Mouse (Mus musculus): Measurements from ENCODE around the gene Ms4a4d.
"Not testable (repeated sequence)": the region's sequence is repeated elsewhere in the genome, so short reads cannot be mapped to it uniquely, and the experiment has no call there.

The Ms4a4d gene

DNA sequence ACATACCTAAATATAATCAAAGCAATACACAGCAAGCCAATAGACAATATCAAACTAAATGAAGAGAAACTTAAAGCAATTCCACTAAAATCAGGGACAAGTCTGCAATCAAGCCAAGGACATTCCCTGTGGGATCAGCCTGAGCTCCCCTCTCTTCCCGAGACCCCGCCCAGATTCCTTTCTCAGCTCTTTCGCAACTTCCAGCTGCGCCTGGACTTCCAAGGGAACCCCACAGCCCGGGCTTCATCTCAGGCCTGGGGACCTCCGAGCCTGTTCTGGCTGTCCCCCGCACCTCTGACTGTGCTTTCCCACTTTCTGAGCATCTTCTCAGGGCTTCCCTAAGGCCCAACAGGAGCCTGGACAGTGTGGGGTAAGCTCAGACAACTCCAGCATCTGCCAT lies at the start of gene Ms4a4d:
Gene Ms4a4d (plus strand): TSS at position 209 of the 400 bp plus-strand sequence.
- in situ Hi-C loops (cut with MboI; ENCODE audit: low sequenced_read_pairs) = no loop called here

DNA sequence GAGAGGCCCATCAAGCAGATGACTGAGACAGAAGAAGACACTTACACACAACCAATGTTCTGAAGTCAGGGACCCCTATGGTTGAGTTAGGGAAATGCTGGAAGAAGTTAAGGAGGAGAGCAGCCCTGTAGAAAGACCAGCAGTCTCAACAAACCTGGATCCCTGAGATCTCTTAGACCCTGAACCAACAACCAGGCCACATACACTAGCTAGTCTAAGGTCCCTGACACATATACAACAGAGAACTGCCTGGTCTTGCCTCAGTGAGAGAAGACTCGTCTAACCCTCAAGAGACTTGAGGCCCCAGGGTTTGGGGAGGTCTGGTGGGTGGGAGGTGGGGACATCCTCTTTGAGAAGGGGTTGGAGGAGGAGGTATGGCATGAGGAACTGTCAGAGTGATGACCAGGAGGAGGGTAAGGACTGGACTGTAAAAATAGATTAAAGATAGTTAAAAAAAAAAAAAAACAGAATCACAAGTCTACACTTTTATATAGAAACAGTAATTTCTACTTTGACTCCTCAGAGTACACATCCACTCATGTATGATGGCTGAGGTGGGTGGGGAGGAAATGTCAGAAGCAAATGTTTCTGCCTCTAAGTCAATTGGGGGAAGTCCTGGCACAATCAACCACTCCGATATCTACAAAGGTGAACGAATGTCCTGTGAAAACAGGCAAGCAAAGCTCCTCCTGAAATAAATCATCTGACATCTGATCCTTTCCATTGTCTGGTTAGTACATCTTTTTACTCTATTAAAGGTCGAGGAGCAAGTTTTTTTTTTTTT lies 45.0 kb upstream of the Ms4a4d start:
- in situ Hi-C loops (cut with MboI; ENCODE audit: low sequenced_read_pairs) = no loop called here

DNA sequence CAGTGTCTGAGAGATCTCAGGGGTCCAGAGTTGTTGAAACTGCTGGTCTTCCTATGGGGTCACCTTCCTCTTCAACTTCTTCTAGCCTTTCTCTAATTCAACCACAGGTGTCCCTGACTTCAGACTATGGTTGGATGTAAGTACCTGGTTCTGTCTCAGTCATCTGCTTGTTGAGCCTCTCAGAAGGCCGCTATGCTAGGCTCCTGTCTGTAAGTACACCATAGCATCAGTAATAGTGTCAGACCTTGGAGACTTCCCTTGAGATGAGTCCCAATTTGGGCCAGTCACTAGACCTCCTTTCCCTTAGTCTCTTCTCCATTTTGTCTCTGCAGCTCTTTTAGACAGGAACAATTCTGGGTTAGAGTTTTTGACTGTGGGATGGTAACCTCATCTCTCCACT lies 43.9 kb upstream of the Ms4a4d start:
- in situ Hi-C loops (cut with MboI; ENCODE audit: low sequenced_read_pairs) = no loop called here

DNA sequence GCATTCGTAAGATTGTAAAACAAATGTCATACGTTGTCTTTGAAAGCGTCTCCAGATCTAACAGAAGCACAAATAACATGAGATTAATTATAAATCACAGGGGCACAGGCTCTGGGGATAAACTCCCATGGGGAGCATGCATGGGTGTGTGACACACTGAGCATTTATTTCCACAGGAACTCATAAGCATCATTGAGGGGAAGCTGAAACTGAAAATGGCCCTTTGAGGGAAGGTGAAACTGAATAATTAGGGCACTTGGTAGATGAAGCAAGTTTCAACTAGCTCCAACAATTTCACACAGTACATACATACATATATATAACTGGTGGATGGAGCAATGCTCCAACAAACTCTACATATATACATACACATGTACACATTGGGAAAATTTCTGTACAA lies 42.1 kb upstream of the Ms4a4d start:
- in situ Hi-C loops (cut with MboI; ENCODE audit: low sequenced_read_pairs) = no loop called here

DNA sequence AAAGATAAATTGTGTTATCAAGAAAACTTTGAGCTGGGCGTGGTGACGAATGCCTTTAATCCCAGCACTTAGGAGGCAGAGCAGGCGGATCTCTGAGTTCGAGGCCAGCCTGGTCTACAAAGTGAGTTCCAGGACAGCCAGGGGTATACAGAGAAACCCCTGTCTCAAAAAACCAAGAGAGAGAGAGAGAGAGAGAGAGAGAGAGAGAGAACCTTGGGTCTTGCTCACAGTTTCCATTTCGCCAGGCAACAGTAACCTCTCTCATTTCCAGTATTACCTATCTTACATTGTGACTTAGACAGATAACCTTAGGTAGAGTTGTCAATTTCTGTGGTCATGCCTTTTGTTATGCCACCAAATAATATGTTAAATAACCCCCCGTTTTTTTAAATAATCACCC lies 40.2 kb upstream of the Ms4a4d start:
- in situ Hi-C loops (cut with MboI; ENCODE audit: low sequenced_read_pairs) = no loop called here

DNA sequence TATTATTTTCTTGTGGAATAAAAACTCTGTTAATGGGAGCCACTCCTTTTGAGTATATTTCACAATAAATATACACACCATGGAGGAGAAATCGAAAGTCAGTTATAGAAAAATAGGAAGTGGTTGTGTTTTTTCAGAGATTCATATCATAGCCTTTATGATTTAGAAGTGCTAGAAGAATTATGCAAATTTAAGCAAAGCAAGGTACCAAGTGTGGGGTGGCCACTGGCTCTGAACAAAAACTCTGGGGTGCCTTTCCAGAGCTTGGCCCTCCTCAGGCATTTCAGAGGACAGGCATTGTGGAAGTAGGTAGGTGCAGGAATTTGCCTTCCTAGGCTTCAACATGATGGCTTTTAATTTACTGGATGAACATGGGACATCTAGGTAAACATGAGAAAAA lies 39.3 kb upstream of the Ms4a4d start:
- in situ Hi-C loops (cut with MboI; ENCODE audit: low sequenced_read_pairs) = not testable (repeated sequence)

DNA sequence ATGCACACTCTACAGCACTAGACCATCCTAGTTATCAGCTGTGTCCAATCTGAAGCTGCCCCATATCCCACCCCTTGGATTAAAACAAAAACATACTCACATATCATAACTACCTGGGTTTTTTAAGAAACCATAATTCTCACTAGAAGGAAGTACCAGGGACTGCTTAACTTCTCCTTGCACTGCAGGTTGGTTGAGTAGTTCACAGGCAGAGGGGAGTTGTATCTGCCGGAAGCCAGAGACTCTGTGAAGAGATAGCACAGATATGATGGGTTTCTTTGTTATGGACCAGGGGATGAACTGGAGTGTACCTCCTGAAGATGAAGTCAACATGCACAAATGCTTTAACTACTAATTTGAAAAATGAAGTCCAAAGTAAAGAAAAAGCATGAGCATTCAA lies 35.8 kb upstream of the Ms4a4d start:
- in situ Hi-C loops (cut with MboI; ENCODE audit: low sequenced_read_pairs) = no loop called here

DNA sequence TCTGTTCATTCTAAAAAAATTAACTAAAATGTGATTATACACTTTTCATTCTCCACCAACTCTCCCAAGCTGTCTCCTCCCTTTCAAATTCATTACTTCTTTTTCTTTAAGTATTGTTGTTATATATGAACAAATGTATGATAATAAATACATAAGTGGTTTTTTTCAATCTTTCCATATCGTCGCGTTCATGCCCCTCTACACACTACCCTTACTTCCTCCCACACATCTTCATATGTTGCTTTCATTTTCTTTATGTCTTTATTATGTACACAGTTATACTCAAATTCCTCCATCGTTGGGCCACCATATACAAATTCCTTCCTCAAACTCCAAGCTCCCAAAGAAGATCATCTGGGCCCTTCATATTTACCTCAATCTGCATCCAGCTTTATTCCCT lies 35.3 kb upstream of the Ms4a4d start:
- in situ Hi-C loops (cut with MboI; ENCODE audit: low sequenced_read_pairs) = no loop called here

DNA sequence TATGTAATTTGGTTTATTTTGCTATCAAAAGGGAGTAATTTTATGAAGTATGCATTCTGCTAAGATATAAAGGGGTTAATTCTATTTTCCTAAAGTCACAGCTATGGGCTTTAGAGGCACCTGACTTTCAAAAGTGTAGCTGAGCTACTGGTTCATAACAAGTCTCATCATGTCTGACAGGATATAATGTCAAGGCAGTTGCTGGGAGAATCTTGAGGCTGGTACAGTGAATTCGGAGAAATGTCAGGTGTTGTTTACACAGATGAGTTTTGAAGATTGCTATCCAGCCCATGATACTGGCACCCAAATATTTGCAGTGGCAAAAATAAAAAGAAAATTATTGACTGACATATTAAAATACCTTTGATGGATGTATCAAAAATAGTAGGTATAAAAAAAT lies 31.7 kb upstream of the Ms4a4d start:
- in situ Hi-C loops (cut with MboI; ENCODE audit: low sequenced_read_pairs) = no loop called here

DNA sequence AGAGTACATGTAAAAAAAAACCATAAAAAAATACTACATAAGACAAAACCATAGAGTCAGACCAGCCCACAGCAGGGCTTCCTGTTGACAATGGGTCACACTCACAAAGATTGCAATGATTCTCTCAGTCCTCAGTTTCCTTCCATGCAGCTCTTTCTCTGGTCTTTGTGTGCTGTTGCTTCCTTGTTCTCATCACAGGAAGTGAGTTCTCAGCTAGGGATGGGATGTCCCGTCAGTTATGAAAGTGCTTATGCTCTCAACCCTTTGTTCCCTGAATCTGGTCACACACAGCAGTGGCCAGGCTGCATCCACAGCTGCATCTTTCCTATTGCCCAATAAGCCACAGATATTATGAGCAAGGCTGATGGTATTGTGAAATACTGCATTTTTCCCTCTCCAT lies 23.1 kb upstream of the Ms4a4d start:
- in situ Hi-C loops (cut with MboI; ENCODE audit: low sequenced_read_pairs) = no loop called here

DNA sequence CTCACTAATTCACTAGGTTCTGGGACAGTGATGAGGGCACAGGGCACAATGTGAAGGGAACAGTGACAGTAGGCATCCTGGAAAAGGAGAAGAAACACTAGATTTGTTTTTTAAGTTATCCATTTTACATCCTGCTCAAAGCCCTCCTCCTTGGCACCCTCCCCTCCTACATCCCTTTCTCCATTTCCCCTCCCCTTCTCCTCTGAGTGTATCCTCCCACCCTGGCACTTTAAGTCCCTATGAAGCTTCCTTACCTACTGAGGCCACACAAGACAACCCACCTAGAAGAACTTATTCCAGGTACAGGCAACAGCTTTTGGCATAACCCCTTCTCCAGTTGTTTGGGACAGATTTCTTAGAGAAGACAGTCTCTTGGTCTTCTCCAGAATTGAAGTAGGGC lies 20.4 kb upstream of the Ms4a4d start, which contains the start of gene Ms4a6b:
Gene Ms4a6b (plus strand): TSS at position 267 of the 400 bp plus-strand sequence.
- in situ Hi-C loops (cut with MboI; ENCODE audit: low sequenced_read_pairs) = no loop called here

DNA sequence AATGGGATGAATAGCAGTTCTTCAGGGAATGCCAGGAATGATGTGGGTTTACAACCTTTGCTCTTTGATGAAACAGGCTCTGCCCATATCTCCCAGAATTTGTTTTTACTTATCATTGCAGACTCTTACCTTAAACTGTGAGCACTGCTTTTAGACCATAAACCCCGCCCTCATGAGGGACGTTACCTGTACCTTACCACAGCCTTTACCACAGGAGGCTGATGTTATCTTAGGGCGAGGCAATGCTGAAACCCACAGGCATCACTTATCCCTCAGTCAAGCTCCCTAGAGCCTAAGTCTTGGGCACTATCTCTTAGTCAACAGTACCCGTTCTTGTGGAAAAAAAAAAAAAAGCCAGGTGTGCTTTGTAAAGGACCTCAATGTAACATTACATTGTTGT lies 19.8 kb upstream of the Ms4a4d start:
- in situ Hi-C loops (cut with MboI; ENCODE audit: low sequenced_read_pairs) = no loop called here

DNA sequence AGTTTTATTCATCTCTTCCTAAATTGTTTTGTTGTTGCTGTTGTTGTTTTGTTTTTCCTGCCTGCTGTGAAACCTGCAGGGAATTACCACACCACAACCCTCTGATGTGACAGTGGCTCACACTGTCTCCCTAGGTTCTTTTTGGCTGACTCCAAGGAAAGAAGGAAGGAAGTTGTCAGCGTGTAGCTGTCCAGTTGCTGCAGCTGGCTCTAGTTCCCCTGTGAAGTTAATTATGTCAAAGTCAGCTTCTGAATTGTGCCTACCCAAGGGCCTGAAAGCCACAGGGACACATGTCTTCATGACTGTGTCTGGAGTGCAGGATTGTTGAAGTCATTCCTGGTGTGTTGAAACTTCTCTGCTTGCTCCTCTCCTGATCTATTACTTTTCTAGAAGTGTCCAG lies 19.2 kb upstream of the Ms4a4d start:
- in situ Hi-C loops (cut with MboI; ENCODE audit: low sequenced_read_pairs) = not testable (repeated sequence)

DNA sequence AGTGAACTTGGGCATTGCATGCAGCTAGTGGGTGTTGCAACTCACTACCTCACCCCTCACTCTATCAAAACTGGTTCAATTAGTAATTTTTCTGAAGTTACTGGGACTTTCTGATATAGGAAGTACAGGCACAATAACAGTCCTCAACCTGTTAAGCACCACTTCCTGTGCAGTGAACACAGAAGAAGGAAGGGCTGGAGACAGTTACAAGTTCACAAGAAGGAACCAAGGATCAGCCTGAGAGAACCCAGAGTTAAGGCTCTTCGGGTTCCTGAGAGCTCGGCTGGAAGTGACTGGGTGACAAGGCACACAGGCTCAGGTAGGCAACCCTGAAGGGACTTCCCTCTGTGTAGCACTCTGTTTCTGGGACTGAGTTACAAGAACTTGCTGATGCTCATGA lies 18.2 kb upstream of the Ms4a4d start:
- in situ Hi-C loops (cut with MboI; ENCODE audit: low sequenced_read_pairs) = not testable (repeated sequence)

DNA sequence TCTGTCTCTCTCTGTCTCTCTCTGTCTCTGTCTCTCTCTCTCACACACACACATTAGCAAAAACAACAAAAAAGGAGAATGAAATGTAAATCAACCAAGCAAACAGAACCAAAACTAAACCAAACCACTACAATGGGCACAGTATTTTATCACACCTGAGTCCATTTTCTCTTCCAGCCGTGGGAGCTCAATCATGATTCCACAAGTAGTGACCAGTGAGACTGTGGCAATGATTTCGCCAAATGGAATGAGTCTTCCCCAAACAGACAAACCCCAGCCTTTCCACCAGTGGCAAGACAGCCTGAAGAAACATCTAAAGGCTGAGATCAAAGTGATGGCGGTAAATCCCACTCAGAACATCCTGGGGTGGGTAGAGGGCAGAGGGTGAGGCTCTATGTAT lies 16.5 kb upstream of the Ms4a4d start:
- in situ Hi-C loops (cut with MboI; ENCODE audit: low sequenced_read_pairs) = no loop called here

DNA sequence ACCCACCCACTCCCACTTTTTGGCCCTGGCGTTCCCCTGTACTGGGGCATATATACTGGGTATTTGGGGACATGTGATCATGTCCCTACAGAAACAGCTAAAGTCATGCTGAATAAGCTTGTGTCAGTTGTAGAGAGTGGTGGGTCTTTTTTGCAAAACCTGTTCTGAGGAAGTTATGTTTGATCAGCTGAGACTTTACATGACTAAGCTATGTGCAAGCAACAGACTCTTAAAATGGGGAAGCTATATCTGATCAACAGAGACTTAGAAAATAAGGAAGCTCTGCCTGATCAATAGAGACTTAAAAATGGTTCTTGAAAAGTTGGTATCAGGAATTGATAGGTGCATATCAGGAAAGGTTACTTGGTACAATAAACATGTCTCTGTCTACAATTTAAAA lies 3.2 kb upstream of the Ms4a4d start:
- in situ Hi-C loops (cut with MboI; ENCODE audit: low sequenced_read_pairs) = no loop called here

DNA sequence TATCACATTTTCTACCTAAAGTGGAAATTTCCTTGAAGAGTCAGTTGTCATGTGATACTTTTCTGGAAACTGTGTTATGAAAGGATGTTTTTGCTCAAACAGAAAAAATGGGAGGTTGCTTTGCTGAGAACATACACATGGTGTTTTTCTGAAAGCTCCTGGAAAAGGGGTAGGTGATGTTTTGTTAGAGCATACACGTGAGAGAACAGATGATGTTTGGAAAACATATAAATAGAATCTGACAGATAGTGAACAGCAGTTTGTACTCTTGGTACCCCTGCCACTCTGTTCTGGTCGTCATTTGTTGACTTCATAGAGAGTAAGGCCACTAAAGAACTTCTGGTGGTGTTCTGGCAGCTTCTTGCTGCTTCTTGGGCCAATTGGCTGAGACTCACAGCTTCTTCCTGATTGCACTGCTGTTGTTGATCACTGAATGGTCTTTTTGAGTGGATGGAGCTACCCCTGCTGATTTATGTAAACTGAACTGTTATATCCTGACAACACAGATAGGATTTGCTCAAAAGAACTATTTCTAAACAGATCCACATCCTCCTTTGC lies 2.6 kb upstream of the Ms4a4d start:
- in situ Hi-C loops (cut with MboI; ENCODE audit: low sequenced_read_pairs) = no loop called here

DNA sequence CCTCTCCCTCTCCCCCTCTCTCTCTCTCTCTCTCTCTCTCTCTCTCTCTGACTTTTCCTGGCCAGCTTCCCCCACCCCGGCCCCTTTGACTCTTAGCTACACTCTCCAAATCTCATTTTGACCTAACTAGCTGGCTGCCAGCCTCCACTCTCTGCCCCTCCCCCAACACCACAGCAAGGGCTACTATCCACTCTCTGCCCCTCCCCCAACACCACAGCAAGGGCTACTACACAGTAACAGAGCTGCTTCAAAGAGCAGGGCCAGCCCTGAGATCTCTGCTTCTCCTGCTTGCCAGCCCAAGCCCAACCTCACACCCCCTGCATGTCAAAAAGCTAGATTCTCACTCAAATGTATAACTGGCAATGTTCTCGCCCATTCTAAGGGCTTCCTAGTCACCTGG lies 735 bp downstream of the Ms4a4d start:
- in situ Hi-C loops (cut with MboI; ENCODE audit: low sequenced_read_pairs) = no loop called here

DNA sequence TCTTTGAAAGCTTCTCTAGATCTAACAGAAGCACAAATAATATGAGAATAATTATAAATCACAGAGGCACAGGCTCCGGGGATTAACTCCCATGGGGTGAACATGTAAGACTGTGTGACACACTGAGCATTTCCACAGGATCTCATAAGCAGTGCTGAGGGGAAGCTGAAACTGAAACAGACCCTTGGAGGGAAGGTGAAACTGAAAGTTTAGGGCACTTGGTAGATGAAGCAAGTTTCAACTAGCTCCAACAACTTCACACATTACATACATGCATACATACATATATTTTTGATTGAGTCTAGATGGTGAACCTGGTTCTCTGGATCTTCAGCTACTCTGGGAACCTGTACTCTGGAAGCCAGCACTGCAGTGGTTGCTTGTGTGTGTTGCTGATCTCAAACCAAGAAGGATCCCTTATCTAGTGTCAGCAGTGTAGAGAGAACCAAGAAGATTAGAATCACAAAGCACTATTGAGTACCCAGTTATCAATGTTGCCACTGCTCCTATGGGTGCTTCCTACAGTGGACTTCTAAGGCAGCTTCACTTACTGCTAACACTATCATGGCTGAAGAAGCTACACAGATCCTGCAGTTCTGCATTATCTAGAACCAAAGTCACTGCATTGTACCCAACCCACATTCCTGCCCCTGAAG lies 3.7 kb downstream of the Ms4a4d start:
- in situ Hi-C loops (cut with MboI; ENCODE audit: low sequenced_read_pairs) = not testable (repeated sequence)

DNA sequence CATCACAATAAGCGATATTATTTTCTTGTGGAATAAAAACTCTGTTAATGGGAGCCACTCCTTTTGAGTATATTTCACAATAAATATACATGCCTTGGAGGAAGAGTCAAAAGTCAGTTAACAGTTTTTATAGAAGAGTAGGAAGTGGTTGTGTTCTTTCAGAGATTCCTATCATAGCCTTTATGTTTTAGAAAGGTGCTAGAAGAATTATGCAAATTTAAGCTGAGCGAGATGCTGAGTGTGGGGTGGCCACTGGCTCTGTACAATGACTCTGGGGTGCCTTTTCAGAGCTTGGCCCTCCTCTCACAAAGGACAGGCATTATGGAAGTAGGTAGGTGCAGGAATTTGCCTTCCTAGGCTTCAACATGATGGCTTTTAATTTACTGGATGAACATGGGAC lies 7.8 kb downstream of the Ms4a4d start:
- in situ Hi-C loops (cut with MboI; ENCODE audit: low sequenced_read_pairs) = not testable (repeated sequence)

DNA sequence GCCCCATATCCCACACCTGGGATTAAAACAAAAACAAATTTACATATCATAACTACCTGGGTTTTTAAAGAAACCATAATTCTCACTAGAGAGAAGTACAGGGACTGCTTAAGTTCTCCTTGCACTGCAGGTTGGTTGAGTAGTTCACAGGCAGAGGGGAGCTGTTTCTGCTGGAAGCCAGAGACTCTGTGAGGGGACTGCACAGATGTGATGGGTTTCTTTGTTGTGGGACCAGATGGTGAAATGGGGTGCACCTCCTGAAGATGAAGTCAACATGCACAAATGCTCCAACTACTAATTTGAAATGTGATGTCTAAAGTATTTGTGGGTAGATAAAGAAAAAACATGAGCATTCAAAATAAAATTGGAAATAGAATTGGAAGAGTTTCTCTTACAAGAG lies 11.3 kb downstream of the Ms4a4d start:
- in situ Hi-C loops (cut with MboI; ENCODE audit: low sequenced_read_pairs) = no loop called here

DNA sequence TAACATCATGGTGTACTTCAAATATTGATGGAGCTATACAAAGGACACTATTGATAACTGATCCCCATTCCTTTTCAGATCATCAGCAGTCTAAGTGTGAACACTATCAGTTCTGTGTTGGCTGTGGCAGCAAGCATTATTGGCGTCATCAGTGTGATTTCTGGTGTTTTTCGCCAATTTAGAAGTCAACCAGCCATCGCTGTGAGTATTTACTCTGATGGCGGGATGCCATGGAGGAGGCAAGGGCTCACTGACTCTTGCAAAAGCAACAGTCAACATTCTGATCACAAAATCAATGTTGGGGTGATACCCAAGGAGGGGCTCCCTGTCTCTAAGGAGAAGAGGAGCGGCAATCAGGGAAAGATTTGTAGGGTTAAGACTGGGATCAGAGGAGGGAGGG lies 18.1 kb downstream of the Ms4a4d start:
- in situ Hi-C loops (cut with MboI; ENCODE audit: low sequenced_read_pairs) = no loop called here

Measured in CH12F3 (cell line).